Mouse (Mus musculus) heart, embryonic 16.5 days (tissue): ENCODE data around the gene Wnt7a. TPM values are rescaled to one million over a fixed set of nuclear protein-coding genes. Genes with fewer than 3 reads are reported as not detected.

Experiments used
- ATAC-seq: fragments of 200-750 bp; cut with Nextera tagmentation; replicated peaks from 2 replicates; pipeline ENCODE4 v1.8.0; 2017; ENCODE audit warnings: moderate number of reproducible peaks; ENCODE audit not compliant: insufficient read depth, low FRiP score; ENCODE audit errors: extremely low read depth
- H3K27ac ChIP-seq: fragments of 300-500 bp; sonication (generic); 2 replicates; pipeline ENCODE4 v1.5.1; 2014; ENCODE audit warnings: mild to moderate bottlenecking, low read length, control low read depth, moderate library complexity
- H3K27me3 ChIP-seq: fragments of 300-500 bp; sonication (generic); 2 replicates; pipeline ENCODE4 v1.6.1; 2014; ENCODE audit warnings: low read length, mixed read lengths; ENCODE audit not compliant: control insufficient read depth, insufficient read depth
- H3K36me3 ChIP-seq: fragments of 300-500 bp; sonication (generic); 2 replicates; pipeline ENCODE4 v1.6.1; 2014; ENCODE audit not compliant: control insufficient read depth, insufficient read depth
- H3K4me1 ChIP-seq: fragments of 300-500 bp; sonication (generic); 2 replicates; pipeline ENCODE4 v1.6.1; 2014; ENCODE audit warnings: low read length, mixed read lengths; ENCODE audit not compliant: control insufficient read depth, insufficient read depth
- H3K4me2 ChIP-seq: fragments of 300-500 bp; sonication (generic); 2 replicates; pipeline ENCODE4 v1.6.1; 2014; ENCODE audit warnings: low read depth, mild to moderate bottlenecking, control low read depth, low read length
- H3K4me3 ChIP-seq: fragments of 300-500 bp; sonication (generic); 2 replicates; pipeline ENCODE4 v1.5.1; 2014; ENCODE audit warnings: mild to moderate bottlenecking, control low read depth, low read length
- H3K9ac ChIP-seq: fragments of 300-500 bp; sonication (generic); 2 replicates; pipeline ENCODE4 v1.6.1; 2014; ENCODE audit warnings: low read length, control low read depth
- H3K9me3 ChIP-seq: fragments of 300-500 bp; sonication (generic); replicated peaks from 2 replicates; pipeline ENCODE4 v1.6.1; 2016; ENCODE audit warnings: low read length; ENCODE audit not compliant: control insufficient read depth
- WGBS: fragments of 180-500 bp; shearing (Covaris S2); extraction: QIAGEN DNeasy Blood & Tissue Kit; methylation state at CpG from one replicate; pipeline ENCODE4 v1.1.7; 2014; 5-methylcytosine and 5-hydroxymethylcytosine counted together
- polyA plus RNA-seq: library from polyadenylated mRNA; unstranded; fragments of >200 nt; fragmentation: Nextera tagmentation; extraction: Ambion mirVana; gene quantifications from 2 replicates; pipeline ENCODE4 v1.2.1, GENCODE M21; 2015

Gene Wnt7a
- polyA plus RNA-seq, 1 experiment from 2014 or later = 0.30 TPM

- no peak for ATAC-seq
- Histone ChIP-seq H3K9ac (no peak overlapping the region), H3K4me2 (no peak overlapping the region), H3K4me1 (no peaks in the 10 kb centered on the region), H3K27ac (no peak overlapping the region), H3K9me3 (no peaks in the 10 kb centered on the region), H3K36me3 (no peaks in the 10 kb centered on the region), H3K27me3 (peaks cover 8% of the 10 kb centered on the region; the same call in 1 of the 2 replicates), H3K4me3 (no peak overlapping the region)
- WGBS = 38% methylated on average over 3 of the region's 3 CpGs
Observed at GRCm38 (mm10) chr6:91372586-91372971, 38.6 kb downstream of the Wnt7a start.

- no peak overlapping the region for H3K9ac ChIP-seq
- ATAC-seq = no peak
- H3K4me1 ChIP-seq = no peaks in the 10 kb centered on the region
- no peak overlapping the region for H3K27ac ChIP-seq
- no peak overlapping the region for H3K4me3 ChIP-seq
- no peaks in the 10 kb centered on the region for H3K9me3 ChIP-seq
- peaks cover 5% of the 10 kb centered on the region; the same call in 1 of the 2 replicates for H3K27me3 ChIP-seq
- H3K36me3 ChIP-seq = no peaks in the 10 kb centered on the region
- H3K4me2 ChIP-seq = no peak overlapping the region
Observed at GRCm38 (mm10) chr6:91371912-91372585, 39.1 kb downstream of the Wnt7a start.

GRCm38 (mm10) chr6:91366781-91367180 lies 44.4 kb downstream of the Wnt7a start:
- H3K9ac ChIP-seq = no peak overlapping the region
- ATAC-seq = no peak
- no peaks in the 10 kb centered on the region for H3K4me1 ChIP-seq
- H3K4me3 ChIP-seq = no peak overlapping the region
- WGBS = 82% methylated on average over 1 of the region's 1 CpGs
- no peaks in the 10 kb centered on the region for H3K9me3 ChIP-seq
- H3K36me3 ChIP-seq = no peaks in the 10 kb centered on the region
- no peak overlapping the region for H3K27ac ChIP-seq
- no peak overlapping the region for H3K4me2 ChIP-seq
- H3K27me3 ChIP-seq = peaks cover 3% of the 10 kb centered on the region

- no peak for ATAC-seq
- 68% methylated on average over 14 of the region's 14 CpGs for WGBS
Observed at GRCm38 (mm10) chr6:91365480-91365879, 45.7 kb downstream of the Wnt7a start.

GRCm38 (mm10) chr6:91362756-91363155 lies 48.4 kb downstream of the Wnt7a start:
- no peak overlapping the region for H3K4me2 ChIP-seq
- no peaks in the 10 kb centered on the region for H3K4me1 ChIP-seq
- no peak overlapping the region for H3K4me3 ChIP-seq
- WGBS = 66% methylated on average over 2 of the region's 2 CpGs
- H3K9ac ChIP-seq = no peak overlapping the region
- H3K9me3 ChIP-seq = no peaks in the 10 kb centered on the region
- H3K27ac ChIP-seq = no peak overlapping the region
- no peak for ATAC-seq
- no peaks in the 10 kb centered on the region for H3K36me3 ChIP-seq
- no peaks in the 10 kb centered on the region; the same call in none of the 2 replicates for H3K27me3 ChIP-seq

More at GRCm38 (mm10) chr6:91365480-91365879, 45.7 kb downstream of the Wnt7a start:
- no peak overlapping the region for H3K9ac ChIP-seq
- no peak overlapping the region for H3K4me2 ChIP-seq
- no peaks in the 10 kb centered on the region for H3K9me3 ChIP-seq
- H3K36me3 ChIP-seq = no peaks in the 10 kb centered on the region
- H3K27me3 ChIP-seq = peaks cover 3% of the 10 kb centered on the region
- no peak overlapping the region for H3K27ac ChIP-seq
- H3K4me3 ChIP-seq = no peak overlapping the region
- no peaks in the 10 kb centered on the region for H3K4me1 ChIP-seq

GRCm38 (mm10) chr6:91360998-91361397 lies 50.2 kb downstream of the Wnt7a start:
- H3K27ac ChIP-seq = no peak overlapping the region
- no peaks in the 10 kb centered on the region for H3K9me3 ChIP-seq
- no peak overlapping the region for H3K4me2 ChIP-seq
- no peak overlapping the region for H3K4me3 ChIP-seq
- no peaks in the 10 kb centered on the region; the same call in none of the 2 replicates for H3K27me3 ChIP-seq
- no peak overlapping the region for H3K9ac ChIP-seq
- 78% methylated on average over 6 of the region's 6 CpGs for WGBS
- H3K36me3 ChIP-seq = no peaks in the 10 kb centered on the region
- no peaks in the 10 kb centered on the region for H3K4me1 ChIP-seq
- ATAC-seq = no peak

GRCm38 (mm10) chr6:91360371-91360690 lies 50.8 kb downstream of the Wnt7a start:
- Histone ChIP-seq H3K4me3 (no peak overlapping the region), H3K9ac (no peak overlapping the region), H3K9me3 (no peaks in the 10 kb centered on the region), H3K4me2 (no peak overlapping the region), H3K27ac (no peak overlapping the region), H3K27me3 (no peaks in the 10 kb centered on the region; the same call in none of the 2 replicates), H3K36me3 (no peaks in the 10 kb centered on the region), H3K4me1 (no peaks in the 10 kb centered on the region)
- WGBS = 84% methylated on average over 4 of the region's 4 CpGs
- ATAC-seq = no peak

- Histone ChIP-seq H3K9me3 (no peaks in the 10 kb centered on the region), H3K27ac (no peak overlapping the region), H3K9ac (no peak overlapping the region), H3K4me3 (no peak overlapping the region), H3K4me2 (no peak overlapping the region), H3K27me3 (no peaks in the 10 kb centered on the region; the same call in none of the 2 replicates), H3K36me3 (no peaks in the 10 kb centered on the region), H3K4me1 (no peaks in the 10 kb centered on the region)
- no peak for ATAC-seq
- 71% methylated on average over 7 of the region's 7 CpGs for WGBS
Observed at GRCm38 (mm10) chr6:91359672-91360370, 51.3 kb downstream of the Wnt7a start.

GRCm38 (mm10) chr6:91358866-91359656 lies 52.1 kb downstream of the Wnt7a start:
- H3K4me2 ChIP-seq = no peak overlapping the region

More at GRCm38 (mm10) chr6:91358866-91359656, 52.1 kb downstream of the Wnt7a start:
- H3K9ac ChIP-seq = no peak overlapping the region
- no peak for ATAC-seq
- H3K27ac ChIP-seq = no peak overlapping the region
- H3K36me3 ChIP-seq = no peaks in the 10 kb centered on the region
- H3K4me1 ChIP-seq = no peaks in the 10 kb centered on the region
- H3K27me3 ChIP-seq = no peaks in the 10 kb centered on the region; the same call in none of the 2 replicates
- no peaks in the 10 kb centered on the region for H3K9me3 ChIP-seq
- 72% methylated on average over 6 of the region's 6 CpGs for WGBS
- H3K4me3 ChIP-seq = no peak overlapping the region
